Mouse (Mus musculus) gastrocnemius, adult 8-10 months (tissue): ENCODE measurements around the gene Kcnab2. TPM values are rescaled to one million over a fixed set of nuclear protein-coding genes. Genes with fewer than 3 reads are reported as not detected.

Experiments used
- DNase-seq, 2 experiments: peaks; one replicate each; pipeline ENCODE4 v3.0.0; 2022; ENCODE audit warnings: low spot score in 2 of 2
- total RNA-seq, 4 experiments: library from RNA; stranded (reverse); gene quantifications; 2 replicates each; pipeline ENCODE4 v1.2.4; 2022

The Kcnab2 gene
- 1 to 10 TPM in 1 of 4 experiments, under 1 TPM in 3; 0.63 to 1.2 (median 0.85) TPM for total RNA-seq

DNA sequence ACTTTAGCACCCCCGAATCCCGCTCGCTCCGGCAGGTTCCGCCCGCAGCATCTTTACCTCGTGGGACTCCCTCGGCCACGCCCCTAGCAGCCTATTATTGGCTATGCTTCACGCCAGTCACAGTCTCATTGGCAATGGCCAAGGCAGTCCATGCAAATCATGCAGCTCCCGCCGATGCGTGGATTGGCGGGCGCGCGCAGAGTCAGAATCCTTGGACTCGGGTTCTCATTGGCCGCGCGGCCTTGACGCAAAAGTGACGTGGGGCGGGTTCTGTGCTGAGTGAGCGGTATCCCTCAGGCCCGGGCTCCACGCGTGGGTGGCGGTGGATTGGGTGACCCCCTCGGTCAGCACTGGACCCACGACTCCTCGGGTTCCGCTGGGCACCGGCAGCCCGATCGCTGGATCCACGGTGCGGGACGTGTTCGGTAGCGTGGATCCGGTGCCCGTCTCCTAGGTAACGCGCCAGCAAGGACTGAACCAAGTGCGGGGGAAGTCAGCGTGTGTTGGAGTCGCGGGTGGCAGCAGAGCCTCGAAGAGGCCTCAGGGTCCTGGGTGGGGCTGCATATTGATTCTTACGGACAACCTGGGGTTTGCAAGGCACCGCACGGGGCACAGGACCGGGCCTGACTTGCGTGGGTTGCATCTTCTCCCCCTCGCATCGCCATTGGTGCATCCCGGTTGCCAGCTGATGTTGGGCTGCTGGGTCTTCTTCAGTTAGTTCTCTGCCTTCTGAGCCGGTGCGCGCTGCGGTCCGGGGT, at the start of gene Kcnab2:
Gene Kcnab2, minus strand, starts transcription at position 406 of the 758 bp plus-strand sequence.
- DNase-seq: peak; percentile 96 to 98

GRCm38 (mm10) chr4:152520083-152520482, 42.4 kb upstream of the Kcnab2 start:
- no peak for DNase-seq

DNA sequence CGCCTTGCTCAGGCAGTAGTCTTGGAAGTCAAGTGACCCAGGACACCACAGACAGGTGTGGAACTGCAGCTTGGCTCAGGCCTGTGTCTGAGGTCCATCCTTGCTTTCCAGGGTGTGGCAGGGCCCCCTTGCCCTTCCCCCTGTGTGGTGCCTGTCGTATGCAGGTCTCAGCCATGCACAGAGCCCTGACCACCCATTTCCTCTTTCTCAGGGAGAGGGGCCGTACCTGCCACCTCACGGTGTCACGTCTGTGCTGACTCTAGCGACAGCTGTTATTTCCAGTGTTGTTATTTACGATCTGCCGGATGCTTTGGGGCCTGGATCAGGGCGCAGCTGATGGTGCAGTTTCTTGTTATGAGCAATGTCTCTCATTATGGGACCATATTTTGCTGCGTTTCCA, 41.4 kb upstream of the Kcnab2 start:
- DNase-seq: no peak

- no peak for DNase-seq
Observed at GRCm38 (mm10) chr4:152514884-152515283, 37.2 kb upstream of the Kcnab2 start.

- DNase-seq: no peak
Observed at GRCm38 (mm10) chr4:152512221-152512925, 34.7 kb upstream of the Kcnab2 start.

- DNase-seq: no peak
Observed at GRCm38 (mm10) chr4:152494360-152494879, 16.7 kb upstream of the Kcnab2 start.

GRCm38 (mm10) chr4:152491250-152491899, 13.7 kb upstream of the Kcnab2 start:
- DNase-seq: peak; percentile 20 to 41

- no peak for DNase-seq
Observed at GRCm38 (mm10) chr4:152490311-152490710, 12.6 kb upstream of the Kcnab2 start.

- no peak for DNase-seq
Observed at GRCm38 (mm10) chr4:152488046-152488445, 10.4 kb upstream of the Kcnab2 start.

GRCm38 (mm10) chr4:152480426-152480825, 2.8 kb upstream of the Kcnab2 start:
- DNase-seq: no peak

DNA sequence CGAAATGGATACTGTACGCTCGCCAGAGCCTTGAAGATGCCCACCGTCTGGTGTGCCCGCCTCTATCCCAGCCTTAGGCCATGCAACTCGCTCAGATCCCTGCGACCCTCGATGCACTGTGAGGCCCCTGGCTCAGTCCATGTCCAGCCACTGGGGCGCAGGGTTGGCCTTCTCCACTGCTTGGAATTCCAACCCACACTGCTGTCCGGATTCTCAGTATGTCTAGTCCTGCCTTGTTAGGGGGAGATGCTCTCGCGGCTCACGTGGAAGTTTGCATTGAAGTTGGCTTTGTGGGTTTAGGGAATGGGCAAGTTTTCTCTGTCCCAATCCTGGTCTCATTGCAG, 525 bp upstream of the Kcnab2 start:
- no peak for DNase-seq

- no peak for DNase-seq
Observed at GRCm38 (mm10) chr4:152477106-152477465, 585 bp downstream of the Kcnab2 start.

GRCm38 (mm10) chr4:152476427-152477023, 1.1 kb downstream of the Kcnab2 start, which contains the start of gene Nphp4:
Nphp4 (plus strand) TSS chr4:152476706.
- no peak for DNase-seq

DNA sequence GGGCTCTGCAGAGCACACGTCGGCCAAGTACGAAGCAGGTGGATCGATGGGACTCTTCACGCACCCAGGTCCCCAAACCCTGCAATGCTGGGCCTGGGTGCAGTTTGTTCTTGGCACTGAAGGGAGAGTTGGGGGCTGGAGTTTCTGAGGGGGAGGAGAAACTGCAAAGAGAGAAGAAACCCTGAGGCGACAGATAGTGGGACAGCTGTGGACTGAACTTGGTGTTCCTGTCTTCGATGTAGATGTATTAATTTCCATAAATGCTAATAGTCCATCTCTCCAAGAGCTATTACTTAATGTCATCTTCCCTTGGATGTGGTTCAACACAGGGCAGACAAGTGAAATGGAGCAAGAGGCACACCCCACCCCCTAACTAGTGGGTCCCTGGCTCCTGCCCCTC, 1.7 kb downstream of the Kcnab2 start:
- no peak for DNase-seq

GRCm38 (mm10) chr4:152467951-152468350, 9.7 kb downstream of the Kcnab2 start:
- no peak for DNase-seq

- DNase-seq: no peak
Observed at GRCm38 (mm10) chr4:152466601-152467000, 11.1 kb downstream of the Kcnab2 start.

- DNase-seq: no peak
Observed at GRCm38 (mm10) chr4:152465116-152465515, 12.6 kb downstream of the Kcnab2 start.

DNA sequence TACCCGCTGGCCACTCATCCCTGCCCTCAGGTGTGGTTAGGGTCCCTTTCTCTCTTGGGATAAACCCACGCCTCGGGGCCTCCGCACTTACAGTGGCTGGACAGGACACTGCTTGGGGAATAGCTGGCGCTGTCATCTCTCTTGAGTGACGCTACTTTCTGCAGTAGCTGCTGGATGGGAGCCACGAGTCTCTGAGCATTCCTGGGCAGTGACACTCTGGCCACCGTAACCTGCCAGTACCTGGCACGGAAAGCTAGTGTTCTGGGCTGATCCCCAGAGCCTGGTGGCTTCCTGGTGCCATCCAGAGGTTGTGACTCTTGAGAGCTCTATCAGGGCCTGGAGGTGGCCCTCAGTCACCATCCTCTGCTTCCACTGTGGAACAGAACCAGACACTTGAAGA, 14.5 kb downstream of the Kcnab2 start:
- peak; percentile 65 to 77 for DNase-seq

DNA sequence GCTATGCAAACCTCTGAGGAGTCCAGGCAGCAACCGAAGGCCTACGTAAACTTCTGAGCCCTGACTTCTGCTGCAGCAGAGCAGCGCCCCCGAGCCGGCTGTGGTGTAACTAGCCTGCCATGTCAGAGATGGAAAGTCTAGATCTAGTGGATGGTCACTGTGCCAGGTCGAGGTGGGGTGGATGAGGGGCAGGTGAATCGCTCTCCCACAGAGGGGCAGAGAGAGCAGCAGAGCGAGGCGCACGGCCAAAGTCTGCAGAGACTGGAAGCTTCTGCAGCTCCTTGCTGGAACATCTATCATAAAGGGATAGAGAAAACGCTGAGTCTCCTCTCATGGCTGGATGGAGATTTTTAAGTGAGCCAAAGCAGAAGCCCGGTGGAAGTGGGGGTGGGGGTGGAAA, 15.2 kb downstream of the Kcnab2 start:
- DNase-seq: no peak

DNA sequence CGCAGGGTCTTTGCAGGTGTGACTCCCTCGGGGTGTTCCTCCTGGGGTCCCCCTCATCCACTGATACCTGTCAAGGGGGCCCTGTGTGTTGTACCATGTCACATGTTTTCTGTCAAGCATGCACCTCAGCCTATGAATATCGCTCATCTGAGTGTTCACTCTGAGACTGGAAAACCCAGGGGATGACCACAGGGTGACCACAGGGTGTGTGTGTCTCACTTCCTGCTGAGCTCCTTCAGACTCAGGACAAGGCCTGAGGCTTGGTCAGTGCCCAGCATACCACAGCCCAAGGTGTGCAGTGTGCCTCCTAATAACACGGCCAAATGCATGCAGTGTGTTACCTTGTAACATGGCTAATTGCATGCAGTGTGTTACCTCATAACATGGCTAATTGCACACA, 20.0 kb downstream of the Kcnab2 start:
- no peak for DNase-seq

GRCm38 (mm10) chr4:152456609-152457008, 21.1 kb downstream of the Kcnab2 start:
- DNase-seq: no peak

DNA sequence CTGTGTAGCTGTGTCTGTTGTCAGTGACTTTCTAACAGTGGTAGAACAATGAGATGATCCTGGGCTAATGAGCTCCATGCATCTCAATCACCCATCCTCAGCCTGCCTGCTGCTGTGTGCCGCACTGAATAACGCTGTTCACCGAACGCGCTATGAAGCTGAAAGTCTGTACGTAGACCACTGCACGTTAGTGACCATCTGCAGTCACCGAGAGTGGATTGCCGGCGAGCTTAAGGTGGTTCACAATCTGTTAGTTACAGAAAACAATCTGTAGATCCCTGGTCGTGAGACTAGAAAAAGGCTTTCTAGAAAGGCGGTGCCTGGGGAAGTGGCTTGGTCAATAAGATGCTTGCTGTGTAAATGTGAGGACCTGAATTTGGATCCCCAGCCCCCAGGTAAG, 23.5 kb downstream of the Kcnab2 start:
- DNase-seq: no peak
